Mouse (Mus musculus) kidney, adult 2 months (tissue): ENCODE results near the gene Nsfl1c. TPM values are rescaled to one million over a fixed set of nuclear protein-coding genes. Genes with fewer than 3 reads are reported as not detected.
"Not testable (repeated sequence)": the region's sequence is repeated elsewhere in the genome, so short reads cannot be mapped to it uniquely, and the experiment has no call there.

Source experiments
- DNase-seq: peaks from one replicate; pipeline ENCODE4 v3.0.0; 2021
- H3K27ac ChIP-seq: fragments of 200-500 bp; 2 replicates; pipeline ENCODE4 v1.5.1; 2012; ENCODE audit warnings: low read depth, low read length, control low read depth, inconsistent platforms; ENCODE audit not compliant: insufficient read depth
- H3K27me3 ChIP-seq: fragments of 200-500 bp; replicated peaks from 2 replicates; pipeline ENCODE4 v1.6.1; 2012; ENCODE audit warnings: mild to moderate bottlenecking, moderate library complexity, low read length, inconsistent platforms; ENCODE audit not compliant: control insufficient read depth, insufficient read depth
- H3K36me3 ChIP-seq: fragments of 200-500 bp; 2 replicates; pipeline ENCODE4 v1.6.1; 2012; ENCODE audit warnings: mild to moderate bottlenecking, moderate library complexity, low read length, inconsistent platforms; ENCODE audit not compliant: control insufficient read depth, insufficient read depth
- H3K4me1 ChIP-seq: fragments of 200-500 bp; 2 replicates; pipeline ENCODE4 v1.6.1; 2011; ENCODE audit warnings: low read length; ENCODE audit not compliant: control insufficient read depth, insufficient read depth
- H3K4me3 ChIP-seq: fragments of 200-500 bp; 2 replicates; pipeline ENCODE4 v1.5.1; 2011; ENCODE audit warnings: mild to moderate bottlenecking, low read depth, low read length, control low read depth; ENCODE audit not compliant: insufficient read depth
- CTCF ChIP-seq: fragments of 200-500 bp; conservative IDR thresholded peaks from 2 replicates; pipeline ENCODE4 v1.5.1; 2011; ENCODE audit warnings: low read depth, mild to moderate bottlenecking, control low read depth, low read length, moderate library complexity, mixed read lengths; ENCODE audit not compliant: insufficient read depth, insufficient read length
- POLR2A ChIP-seq: fragments of 200-500 bp; IDR thresholded peaks from one replicate; pipeline ENCODE4 v1.6.1; 2011; ENCODE audit warnings: low read depth, low read length, control low read depth
- WGBS: fragments of 180-500 bp; shearing (Covaris S2); methylation state at CpG from one replicate; pipeline ENCODE4 v1.1.7; 2018; 5-methylcytosine and 5-hydroxymethylcytosine counted together
- polyA plus RNA-seq: library from polyadenylated mRNA; depleted of rRNA; stranded (reverse); fragments of >200 nt; gene quantifications from 2 replicates; pipeline ENCODE4 v1.2.3, GENCODE M21; 2012; rRNA removed

Nsfl1c gene
- 77.7 and 88.1 TPM in 2 replicates for polyA plus RNA-seq

DNA sequence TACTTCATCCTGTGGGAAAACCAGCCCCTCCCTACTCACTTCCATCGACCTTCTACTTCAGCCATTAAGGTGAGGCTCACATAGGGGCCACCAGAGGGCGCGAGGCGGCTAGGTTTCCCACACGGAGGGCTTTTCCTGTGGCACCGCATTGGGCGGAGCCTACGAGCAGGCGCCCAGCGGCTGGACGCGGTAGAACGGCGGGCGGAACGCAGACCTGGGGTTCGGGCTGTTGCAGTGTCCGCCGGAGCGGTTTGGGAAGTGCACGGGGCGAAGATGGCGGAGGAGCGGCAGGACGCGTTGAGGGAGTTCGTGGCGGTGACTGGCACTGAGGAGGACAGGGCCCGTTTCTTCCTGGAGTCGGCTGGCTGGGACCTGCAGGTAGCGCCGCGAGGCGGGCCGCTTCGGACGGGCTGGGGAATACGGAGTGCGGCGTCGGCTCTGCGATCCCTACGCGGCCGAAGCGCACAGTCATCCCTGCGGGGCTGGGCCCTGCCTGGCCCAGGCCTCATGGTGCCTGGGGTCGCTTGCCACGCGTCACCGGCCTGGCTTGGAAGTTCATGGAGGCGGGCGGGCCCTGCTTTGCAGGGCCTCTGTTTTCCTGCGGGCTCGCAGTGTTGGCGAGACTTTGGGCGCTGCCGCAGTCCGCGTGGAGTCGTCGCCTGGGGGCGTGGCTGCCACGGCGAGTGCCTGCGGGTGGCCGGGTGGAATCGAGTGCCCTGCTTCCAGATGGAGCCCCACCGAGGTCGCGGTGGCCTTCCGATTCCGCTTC, at the start of gene Nsfl1c:
Gene Nsfl1c, plus strand, starts transcription at position 148 of the 769 bp plus-strand sequence.
- Histone ChIP-seq H3K4me1 (peaks cover 7% of the 10 kb centered on the region), H3K4me3 (peak within 1 kb of the TSS; percentile 83), H3K27ac (peak within 1 kb of the TSS; percentile 14; the same call in 1 of the 2 replicates), H3K27me3 (no peaks in the 10 kb centered on the region), H3K36me3 (no peaks in the 10 kb centered on the region)
- TF ChIP-seq CTCF (peak; percentile 89), POLR2A (peak; percentile 81)
- WGBS, result under 1% methylated on average over 73 of the region's 73 CpGs
- DNase-seq, result peak; percentile 96

DNA sequence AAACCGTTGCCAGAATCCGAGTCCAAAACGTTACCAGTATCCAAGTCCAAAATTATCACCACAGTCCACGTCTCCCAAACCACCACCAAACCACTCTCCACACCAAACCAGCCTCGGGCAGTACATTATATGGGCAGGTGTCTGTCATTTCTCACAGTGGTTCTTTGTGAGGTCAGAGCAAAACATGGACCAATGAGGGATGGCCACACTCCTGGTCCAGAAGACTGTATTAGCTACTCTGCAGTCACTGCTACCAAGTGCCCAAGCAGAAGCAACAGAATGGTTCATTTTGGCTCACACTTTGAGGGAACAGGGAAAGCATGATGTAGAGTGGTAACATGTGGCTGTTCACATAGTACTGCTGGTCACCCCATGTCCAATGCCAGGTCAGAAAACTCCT, 17.9 kb upstream of the Nsfl1c start, which contains the start of gene 4921509C19Rik:
Gene 4921509C19Rik, minus strand, starts transcription at position 101 of the 400 bp plus-strand sequence.
- H3K36me3 ChIP-seq, H3K27me3 ChIP-seq, DNase-seq, H3K4me1 ChIP-seq, H3K27ac ChIP-seq, H3K4me3 ChIP-seq: not testable (repeated sequence)
- WGBS, result 81% methylated on average over 5 of the region's 5 CpGs

- H3K27ac ChIP-seq, result no peak overlapping the region
- no peak for DNase-seq
- H3K4me3 ChIP-seq, result no peak overlapping the region
- no peaks in the 10 kb centered on the region for H3K27me3 ChIP-seq
- no peaks in the 10 kb centered on the region for H3K36me3 ChIP-seq
- no peaks in the 10 kb centered on the region for H3K4me1 ChIP-seq
- TF ChIP-seq POLR2A (no peak), CTCF (no peak)
Measured at GRCm38 (mm10) chr2:151486496-151486895, 7.5 kb upstream of the Nsfl1c start.

DNA sequence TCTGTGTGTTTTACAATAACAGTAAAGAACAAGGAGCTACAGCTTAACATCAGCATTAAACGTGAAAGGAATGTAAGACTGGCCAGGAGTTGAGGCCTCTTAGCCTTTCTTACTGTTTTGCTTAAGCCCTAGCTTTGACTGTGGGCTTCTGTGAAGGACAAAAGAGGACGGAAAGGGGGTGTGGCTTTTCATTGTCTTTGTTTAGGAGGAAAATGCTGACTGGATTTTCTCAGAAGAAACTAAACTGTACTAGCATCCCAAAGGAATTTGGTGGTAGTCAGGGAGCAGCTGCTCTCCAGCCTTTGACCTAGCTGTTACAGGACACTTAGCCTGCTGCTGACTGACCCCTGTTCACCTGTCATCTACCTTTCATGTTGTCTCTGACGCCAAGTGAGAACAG, 4.4 kb downstream of the Nsfl1c start:
- no peaks in the 10 kb centered on the region for H3K27me3 ChIP-seq
- H3K27ac ChIP-seq, result no peak overlapping the region
- H3K36me3 ChIP-seq, result peaks cover 8% of the 10 kb centered on the region
- DNase-seq, result peak; percentile 26
- H3K4me1 ChIP-seq, result peaks cover 7% of the 10 kb centered on the region
- H3K4me3 ChIP-seq, result no peak overlapping the region
- TF ChIP-seq CTCF, result no peak
- TF ChIP-seq POLR2A, result no peak
- WGBS, result 45% methylated on average over 3 of the region's 3 CpGs

- 92% methylated on average over 6 of the region's 6 CpGs for WGBS
- Histone ChIP-seq H3K27me3 (no peaks in the 10 kb centered on the region), H3K36me3 (peaks cover 14% of the 10 kb centered on the region), H3K4me3 (no peak overlapping the region), H3K4me1 (peaks cover 7% of the 10 kb centered on the region), H3K27ac (no peak overlapping the region)
- no peak for DNase-seq
- TF ChIP-seq CTCF (no peak), POLR2A (no peak)
Measured at GRCm38 (mm10) chr2:151500442-151501007, 6.5 kb downstream of the Nsfl1c start.

GRCm38 (mm10) chr2:151504226-151504625, 10.2 kb downstream of the Nsfl1c start:
- peaks cover 19% of the 10 kb centered on the region for H3K36me3 ChIP-seq
- 86% methylated on average over 4 of the region's 4 CpGs for WGBS

GRCm38 (mm10) chr2:151512199-151512598, 18.2 kb downstream of the Nsfl1c start:
- TF ChIP-seq POLR2A (no peak), CTCF (no peak)
- H3K36me3 ChIP-seq, result peaks cover 9% of the 10 kb centered on the region

More at GRCm38 (mm10) chr2:151504226-151504625, 10.2 kb downstream of the Nsfl1c start:
- Histone ChIP-seq H3K4me1 (no peaks in the 10 kb centered on the region), H3K27ac (no peak overlapping the region), H3K27me3 (no peaks in the 10 kb centered on the region), H3K4me3 (no peak overlapping the region)
- TF ChIP-seq POLR2A, result no peak
- TF ChIP-seq CTCF, result no peak
- no peak for DNase-seq

More at GRCm38 (mm10) chr2:151512199-151512598, 18.2 kb downstream of the Nsfl1c start:
- no peak overlapping the region for H3K4me3 ChIP-seq
- no peak overlapping the region for H3K27ac ChIP-seq
- H3K4me1 ChIP-seq, result no peaks in the 10 kb centered on the region
- peak; percentile 70 for DNase-seq
- no peaks in the 10 kb centered on the region for H3K27me3 ChIP-seq
